Mouse (Mus musculus) right cerebral cortex, postnatal 10 days (tissue): Measurements from ENCODE around the gene Rasgrp2.

Experiments used
- DNase-seq, 2 experiments: peaks; one replicate each; pipeline ENCODE4 v3.0.0; 2021; ENCODE audit warnings: low spot score in 2 of 2

Rasgrp2 gene

GRCm38 (mm10) chr19:6399285-6400095 is at the start of gene Rasgrp2:
Gene Rasgrp2 (plus strand): TSS chr19:6399340.
- DNase-seq = peak; percentile 75 to 78

GRCm38 (mm10) chr19:6351431-6352106 is 47.6 kb upstream of the Rasgrp2 start:
- DNase-seq = peak in 1 of 2 experiments; percentile 41

DNA sequence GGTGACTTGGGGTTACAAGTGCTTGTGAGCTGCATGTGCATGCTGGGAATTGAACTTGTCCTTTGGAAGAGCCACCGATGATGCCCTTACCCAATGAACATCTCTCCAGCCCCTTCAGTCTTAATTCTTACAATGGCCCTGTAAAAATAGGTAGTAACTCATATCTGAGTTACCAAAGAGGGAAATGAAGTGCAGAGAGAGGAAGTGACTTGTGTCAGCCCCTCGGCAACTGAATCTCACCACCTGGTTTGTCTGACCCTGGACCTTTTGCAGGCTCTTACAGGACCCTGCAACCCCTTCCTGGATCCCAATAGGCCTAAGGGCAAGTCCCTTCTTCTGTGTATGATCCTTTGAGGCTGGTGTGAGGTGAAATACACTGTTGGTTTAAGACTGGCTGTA is 47.0 kb upstream of the Rasgrp2 start:
- DNase-seq = no peak

DNA sequence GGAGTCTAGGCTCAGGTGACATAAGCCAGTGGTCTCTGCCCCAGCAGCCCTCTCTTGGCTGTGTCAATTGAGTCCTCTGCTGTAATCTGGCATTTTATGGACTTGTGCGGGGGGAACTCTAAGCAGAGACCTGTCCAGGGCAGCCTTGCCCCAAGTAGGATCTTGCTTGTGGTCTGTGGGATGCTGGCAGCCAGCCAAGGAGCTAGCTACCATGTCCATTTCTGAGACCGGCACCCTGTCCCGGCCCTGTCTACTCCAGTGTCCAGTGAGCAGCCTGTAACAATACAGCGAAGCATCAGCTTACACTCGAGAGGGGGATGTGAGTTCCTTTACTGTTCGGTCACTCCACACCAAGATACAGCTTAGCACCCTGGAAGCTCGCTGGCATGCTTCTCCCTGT is 45.1 kb upstream of the Rasgrp2 start:
- no peak for DNase-seq

DNA sequence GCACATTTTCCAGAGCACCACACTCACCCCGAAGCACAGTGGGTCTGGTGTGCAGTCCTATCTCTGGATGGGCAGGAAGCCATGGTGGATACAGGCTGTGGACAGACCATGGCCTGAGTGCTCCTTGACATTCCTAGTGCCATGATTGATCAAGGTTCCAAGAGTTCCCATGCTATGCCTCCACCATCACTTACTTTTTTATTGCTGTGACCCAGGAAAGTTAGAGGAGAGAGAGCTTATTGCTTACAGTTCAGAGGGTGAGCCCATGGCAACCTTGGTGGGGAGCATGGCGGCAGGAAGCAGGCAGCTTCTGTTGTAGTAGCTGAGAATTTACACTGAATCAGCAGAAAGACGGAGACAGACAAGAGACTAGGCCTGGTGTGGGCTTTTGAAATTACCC is 37.8 kb upstream of the Rasgrp2 start:
- no peak for DNase-seq

DNA sequence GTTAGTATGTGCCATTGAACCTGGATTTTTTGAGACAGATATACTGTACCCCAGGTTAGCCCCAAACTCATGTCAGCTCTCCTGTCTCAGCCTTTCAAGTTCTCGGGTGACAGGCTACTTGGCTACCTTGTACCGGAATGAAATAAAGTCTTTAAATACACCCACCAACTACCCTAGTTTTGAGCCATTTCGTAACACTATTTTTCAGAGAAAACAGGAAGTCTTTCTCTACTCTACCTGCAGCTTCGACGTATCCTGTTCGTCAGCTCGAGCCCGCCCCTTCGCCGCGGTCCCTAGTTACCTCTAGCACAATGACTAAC is 36.1 kb upstream of the Rasgrp2 start:
- no peak for DNase-seq

DNA sequence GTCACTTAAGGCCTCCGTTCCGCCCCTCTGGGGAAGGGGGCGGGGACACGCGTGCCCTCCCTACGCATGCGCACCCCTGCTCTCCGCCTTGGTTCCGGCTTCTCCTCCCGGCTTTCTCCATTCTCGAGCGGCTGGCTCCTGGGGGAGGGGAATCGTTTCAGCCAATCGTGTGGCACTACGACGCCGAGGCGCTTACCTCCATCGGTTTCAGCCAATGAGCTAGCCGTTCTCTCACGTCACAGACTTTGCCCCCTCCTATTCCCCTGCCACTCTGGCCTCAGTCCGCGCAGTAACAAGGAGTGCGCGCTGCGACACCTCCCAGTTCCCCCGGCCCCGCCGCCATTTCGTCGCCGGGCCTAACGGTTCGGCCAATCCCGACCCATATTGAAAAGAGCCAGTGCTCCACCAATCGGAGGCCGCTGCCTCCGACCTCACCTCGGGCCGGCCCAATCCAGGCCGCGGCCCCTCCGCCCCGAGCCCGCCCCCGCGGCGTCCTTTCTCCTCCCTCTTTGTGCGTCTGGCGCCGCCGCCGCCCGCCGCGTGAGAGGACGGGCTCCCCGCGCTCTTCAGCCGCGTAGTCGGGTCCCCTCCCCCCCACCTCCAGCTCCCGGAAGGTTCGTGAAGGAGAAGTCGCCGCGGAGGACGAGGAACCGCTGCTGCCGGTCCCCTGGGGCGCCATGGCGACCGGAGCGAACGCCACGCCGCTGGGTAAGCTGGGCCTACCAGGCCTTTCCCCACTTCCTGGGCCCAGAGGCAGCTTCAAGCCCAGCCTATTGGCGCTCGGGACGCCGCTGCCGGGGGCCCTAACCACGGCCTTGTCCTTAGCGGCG is 35.5 kb upstream of the Rasgrp2 start, which contains the start of gene Sf1:
TSS of gene Sf1 (plus strand) at position 280 of the 830 bp plus-strand sequence.
- peak; percentile 100 for DNase-seq

DNA sequence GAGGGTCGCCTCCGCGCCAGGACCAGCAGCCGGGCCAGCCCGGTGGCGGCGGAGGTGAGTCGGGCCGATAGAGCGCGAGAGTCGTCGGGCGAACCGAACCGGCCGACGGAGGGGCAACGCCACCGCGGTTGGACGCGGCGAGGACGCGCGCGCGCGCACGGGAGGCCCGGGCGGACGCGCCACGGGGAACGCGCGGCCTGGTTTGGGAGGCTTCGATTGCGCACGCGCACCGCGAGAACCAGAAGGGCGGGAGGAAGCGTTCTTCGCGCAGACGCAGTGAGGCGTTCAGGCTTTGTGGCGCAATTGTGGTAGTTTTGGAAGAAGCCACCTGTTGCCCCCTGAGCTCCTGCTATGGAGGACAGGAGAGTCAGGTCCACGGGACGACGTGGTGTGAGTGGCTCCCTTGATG is 34.8 kb upstream of the Rasgrp2 start:
- peak; percentile 94 to 95 for DNase-seq

DNA sequence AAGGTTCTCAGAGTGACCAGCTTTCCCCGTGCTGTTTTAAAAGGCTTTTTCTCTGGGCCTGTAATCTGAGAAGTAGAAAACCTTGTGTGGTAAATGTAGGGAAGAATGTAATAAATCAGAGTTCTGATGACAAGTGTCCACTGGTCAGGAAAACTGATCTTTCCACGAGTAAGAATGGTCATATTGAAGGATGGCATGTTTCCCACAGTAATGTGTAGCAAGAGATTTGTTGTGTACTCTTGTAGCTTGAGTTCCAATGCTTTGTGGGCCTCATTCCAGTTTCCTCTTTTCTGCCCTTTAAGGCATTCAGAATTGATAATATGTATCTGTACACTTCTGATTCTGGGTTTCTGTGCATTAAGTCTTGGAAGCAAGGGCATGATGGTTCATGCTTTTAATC is 34.3 kb upstream of the Rasgrp2 start:
- no peak for DNase-seq

DNA sequence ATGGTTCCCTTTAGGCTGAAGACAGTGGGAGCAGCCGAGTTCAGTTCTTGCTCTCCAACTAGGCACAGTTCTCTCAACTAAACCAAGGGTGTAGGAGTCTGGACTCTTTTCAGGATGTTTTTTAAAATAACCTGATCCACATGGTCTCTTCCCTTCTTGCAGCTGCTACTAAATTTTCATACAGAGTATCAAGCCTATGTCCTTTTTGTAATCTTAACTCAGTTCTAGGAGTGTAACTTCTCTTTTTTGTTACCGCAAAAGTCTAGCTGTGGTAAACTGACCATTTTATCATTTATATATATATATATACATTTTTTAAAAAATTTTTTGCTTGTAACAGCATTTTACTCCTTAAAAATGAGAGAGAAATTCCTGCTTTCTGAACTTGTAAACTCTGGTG is 29.0 kb upstream of the Rasgrp2 start:
- DNase-seq = no peak

DNA sequence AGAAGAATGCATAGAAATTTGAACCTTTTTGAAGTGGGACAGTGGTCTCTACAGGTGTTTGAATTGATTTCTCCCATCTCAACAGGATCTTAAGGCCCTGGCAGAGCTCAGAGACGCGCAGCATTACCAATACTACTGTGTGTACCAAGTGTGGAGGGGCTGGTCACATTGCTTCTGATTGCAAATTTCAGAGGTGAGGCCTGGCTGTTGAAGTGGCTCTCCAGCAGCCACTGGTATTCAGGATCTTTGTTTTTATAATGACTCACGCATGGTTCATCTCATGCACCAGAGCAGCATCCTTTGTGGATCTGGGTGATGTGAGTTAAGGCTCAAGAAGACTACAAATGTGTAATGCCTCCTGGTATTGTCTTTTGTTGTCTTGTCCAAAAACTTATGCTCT is 26.7 kb upstream of the Rasgrp2 start:
- DNase-seq = no peak

- DNase-seq = peak; percentile 84 to 90
Measured at GRCm38 (mm10) chr19:6373539-6374400, 25.4 kb upstream of the Rasgrp2 start.

DNA sequence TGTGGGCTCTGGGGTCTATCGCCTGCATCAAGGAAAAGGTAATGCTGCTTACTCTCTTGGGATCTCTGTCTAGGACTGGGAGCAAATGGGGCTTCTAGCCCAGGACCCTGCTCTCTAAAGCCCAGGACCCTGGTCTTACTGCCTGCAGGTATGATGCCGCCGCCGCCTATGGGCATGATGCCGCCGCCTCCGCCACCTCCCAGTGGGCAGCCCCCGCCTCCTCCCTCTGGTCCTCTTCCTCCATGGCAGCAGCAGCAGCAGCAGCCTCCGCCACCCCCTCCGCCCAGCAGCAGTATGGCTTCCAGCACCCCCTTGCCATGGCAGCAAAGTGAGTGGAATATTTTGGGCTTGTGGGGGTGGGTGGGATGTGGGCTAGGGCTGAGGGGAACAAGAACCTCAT is 24.6 kb upstream of the Rasgrp2 start:
- DNase-seq = no peak

DNA sequence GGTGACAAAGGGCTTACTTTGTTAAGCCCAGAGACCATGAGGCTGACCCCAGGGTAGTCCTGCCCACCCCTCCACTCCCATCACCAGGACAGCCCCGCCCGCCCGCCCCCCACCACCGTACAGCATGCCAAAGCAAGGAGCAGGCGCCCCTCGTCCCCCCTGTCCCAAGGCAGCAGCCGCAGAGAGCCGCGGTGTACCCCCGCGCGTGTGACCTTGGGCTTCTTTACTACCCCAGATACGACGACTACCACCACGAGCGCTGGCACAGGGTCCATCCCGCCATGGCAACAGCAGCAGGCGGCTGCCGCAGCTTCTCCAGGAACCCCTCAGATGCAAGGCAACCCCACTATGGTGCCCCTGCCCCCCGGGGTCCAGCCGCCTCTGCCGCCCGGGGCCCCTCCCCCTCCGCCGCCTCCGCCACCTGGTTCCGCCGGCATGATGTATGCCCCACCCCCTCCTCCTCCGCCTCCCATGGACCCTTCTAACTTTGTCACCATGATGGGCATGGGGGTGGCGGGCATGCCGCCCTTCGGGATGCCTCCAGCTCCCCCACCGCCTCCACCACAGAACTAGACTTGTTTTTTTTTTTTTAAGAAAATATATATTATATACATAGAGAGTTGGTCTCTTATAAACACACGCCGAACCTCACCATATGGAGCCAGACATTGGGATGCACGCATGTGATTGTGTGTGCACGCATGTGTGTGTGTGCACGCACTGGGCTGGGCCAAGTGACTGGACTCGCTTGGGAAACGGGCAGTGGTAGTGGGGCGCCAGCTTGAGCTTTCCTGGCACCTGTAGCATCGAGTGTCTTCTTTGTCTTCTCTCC is 23.5 kb upstream of the Rasgrp2 start:
- DNase-seq = no peak

DNA sequence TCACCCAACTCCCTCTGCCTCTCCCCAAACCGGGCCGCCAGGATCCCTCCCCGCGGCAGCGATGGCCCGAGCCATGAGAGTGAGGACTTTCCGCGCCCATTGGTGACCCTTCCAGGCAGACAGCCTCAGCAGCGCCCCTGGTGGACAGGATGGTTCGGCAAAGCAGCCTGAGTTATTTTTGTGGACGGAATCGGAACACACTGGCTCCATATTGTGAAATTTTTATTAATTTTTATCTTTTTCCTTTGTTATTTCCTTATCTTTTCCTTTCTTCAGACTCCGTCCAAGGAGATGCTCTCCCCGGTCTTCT is 22.9 kb upstream of the Rasgrp2 start:
- peak in 1 of 2 experiments; percentile 63 for DNase-seq

DNA sequence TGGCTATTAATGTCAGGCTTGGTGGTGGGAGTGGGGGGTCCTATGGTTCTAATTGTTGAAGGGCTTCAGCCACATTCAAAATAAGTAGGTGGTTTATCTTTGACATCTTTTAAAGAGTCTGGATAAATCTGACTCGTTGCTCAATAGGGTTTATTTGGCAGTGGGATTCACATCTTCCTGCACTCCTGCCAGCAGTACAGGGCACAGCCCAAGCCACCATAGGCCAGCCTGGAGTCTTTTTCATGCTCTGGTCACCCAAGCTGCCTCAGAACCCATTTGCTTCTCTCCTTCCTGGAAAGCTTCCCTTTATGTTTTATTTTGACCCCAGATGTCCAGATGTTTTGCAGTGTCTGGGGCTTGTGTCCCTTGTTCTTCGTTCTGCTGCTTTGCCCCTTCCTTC is 22.5 kb upstream of the Rasgrp2 start:
- no peak for DNase-seq

- no peak for DNase-seq
Measured at GRCm38 (mm10) chr19:6377327-6378040, 21.7 kb upstream of the Rasgrp2 start.

GRCm38 (mm10) chr19:6380411-6381166 is 18.6 kb upstream of the Rasgrp2 start:
- no peak for DNase-seq

GRCm38 (mm10) chr19:6381238-6381637 is 17.9 kb upstream of the Rasgrp2 start:
- no peak for DNase-seq
